Mouse (Mus musculus): Measurements from ENCODE around the gene 4931428F04Rik.

Gene 4931428F04Rik

DNA sequence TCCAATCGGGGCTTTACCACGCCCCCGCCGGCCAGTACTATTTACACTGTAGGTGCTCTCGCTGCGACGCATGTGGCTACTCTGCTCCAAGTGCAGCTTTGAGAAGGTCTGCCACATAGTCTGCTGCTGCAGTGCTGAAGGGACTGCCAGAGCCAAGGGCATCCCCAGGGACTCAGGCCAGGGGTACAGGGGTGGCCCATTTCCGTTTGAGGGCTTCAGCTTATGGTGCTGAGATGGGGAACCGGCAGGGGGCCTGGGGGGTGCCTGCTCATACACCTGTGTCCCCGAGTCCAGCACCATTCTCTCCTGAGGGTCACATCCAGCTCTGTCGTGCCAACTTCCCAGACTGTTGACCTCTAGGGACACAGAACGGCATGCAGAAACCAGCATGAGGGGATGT is 4.2 kb downstream of the 4931428F04Rik start:
- no peak for DNase-seq

- peak; percentile 51 for DNase-seq
Measured at GRCm38 (mm10) chr8:105283074-105283473, 6.6 kb downstream of the 4931428F04Rik start.

DNA sequence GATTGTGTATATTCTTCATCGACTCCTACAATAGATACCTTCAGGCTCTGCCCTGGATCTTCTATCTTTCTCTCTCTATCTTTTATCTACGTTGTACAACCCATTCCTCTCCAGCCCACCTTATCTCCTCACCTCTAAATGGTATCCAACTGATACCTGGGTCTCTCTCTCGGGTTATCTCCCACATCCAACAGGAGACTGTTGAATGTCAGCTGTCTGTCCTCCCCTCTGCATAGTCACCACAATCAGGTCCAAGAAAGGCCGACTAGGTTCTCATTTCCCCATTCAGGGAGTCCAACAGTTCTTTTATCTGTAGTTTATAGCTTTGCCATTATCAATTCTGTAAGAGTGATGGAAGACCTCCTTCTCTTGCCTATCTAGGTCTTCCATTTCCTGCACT is 7.4 kb downstream of the 4931428F04Rik start:
- no peak for DNase-seq

- no peak for DNase-seq
Measured at GRCm38 (mm10) chr8:105281821-105282220, 7.8 kb downstream of the 4931428F04Rik start.

- no peak for DNase-seq
Measured at GRCm38 (mm10) chr8:105280567-105280966, 9.1 kb downstream of the 4931428F04Rik start.

DNA sequence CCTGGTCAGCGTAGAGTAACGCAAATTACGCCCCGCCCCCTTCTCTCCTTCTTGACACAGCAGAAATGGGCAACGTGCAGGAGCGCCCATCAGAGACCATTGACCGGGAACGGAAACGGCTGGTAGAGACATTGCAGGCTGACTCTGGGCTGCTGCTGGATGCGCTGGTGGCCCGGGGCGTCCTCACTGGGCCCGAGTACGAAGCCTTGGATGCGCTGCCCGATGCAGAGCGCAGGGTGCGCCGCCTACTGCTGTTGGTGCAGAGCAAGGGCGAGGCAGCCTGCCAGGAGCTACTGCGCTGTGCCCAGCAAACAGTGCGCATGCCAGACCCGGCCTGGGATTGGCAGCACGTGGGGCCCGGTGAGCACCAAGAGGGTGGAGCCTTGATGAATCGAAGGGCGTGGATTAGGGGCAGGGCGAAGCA is 10.7 kb downstream of the 4931428F04Rik start:
- DNase-seq, result peak; percentile 90

GRCm38 (mm10) chr8:105276292-105277120 is 13.2 kb downstream of the 4931428F04Rik start:
- DNase-seq, result peak; percentile 54

DNA sequence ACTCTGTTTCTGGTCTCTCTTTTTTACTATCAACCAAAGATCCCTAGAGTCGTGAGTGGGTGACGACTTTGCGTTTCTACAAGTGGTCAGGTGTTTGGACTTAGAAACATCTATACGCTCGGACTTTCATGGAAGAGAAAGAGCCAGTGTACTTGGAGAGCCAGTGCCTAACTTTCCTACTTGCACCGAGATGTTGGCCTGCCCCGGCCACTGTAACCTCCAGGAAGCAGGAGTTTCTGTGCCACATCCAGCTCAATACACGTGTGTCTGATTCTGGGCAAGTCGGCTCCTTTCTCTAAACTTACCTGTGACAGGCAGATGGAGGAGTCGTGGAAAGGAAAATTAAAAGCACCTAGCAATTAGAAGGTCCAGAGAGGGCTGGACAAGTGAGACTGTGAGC is 13.8 kb downstream of the 4931428F04Rik start, which contains the start of gene Nol3:
Gene Nol3, plus strand, starts transcription at position 301 of the 400 bp plus-strand sequence.
- DNase-seq, result no peak

DNA sequence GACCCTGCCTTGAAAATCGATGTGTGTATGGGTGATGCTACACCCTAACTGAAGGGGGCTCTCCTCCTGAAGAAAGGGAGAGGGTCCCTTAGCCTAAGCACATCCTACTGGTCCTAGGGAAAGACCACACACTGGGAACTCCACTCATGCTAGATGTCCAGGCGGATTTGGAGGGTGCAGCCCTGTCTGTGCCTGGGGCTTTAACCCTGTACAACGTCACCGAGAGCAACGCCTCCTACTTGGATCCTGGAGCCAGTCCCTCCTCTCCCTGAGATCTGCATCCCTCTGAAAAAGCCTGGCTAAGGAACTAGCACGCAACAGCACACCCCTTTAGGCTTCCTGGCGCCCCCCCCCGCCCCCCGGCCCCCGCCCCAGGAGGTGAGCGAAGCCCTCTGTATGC is 14.3 kb downstream of the 4931428F04Rik start:
- no peak for DNase-seq

DNA sequence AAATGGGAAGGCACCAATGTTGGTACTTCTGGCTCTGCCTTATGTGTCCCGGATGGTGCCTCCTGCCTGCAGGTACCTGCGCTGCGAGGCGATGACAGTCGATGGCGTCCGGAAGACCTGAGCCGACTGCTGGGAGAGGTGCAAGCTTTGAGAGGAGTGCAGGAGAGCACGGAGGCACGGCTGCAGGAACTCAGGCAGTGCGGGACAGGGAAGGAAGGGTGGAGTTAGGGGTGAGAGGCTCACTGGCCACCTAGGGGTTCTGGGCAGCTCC is 18.8 kb downstream of the 4931428F04Rik start:
- DNase-seq, result no peak

- DNase-seq, result peak; percentile 8
Measured at GRCm38 (mm10) chr8:105270101-105270915, 19.4 kb downstream of the 4931428F04Rik start.

DNA sequence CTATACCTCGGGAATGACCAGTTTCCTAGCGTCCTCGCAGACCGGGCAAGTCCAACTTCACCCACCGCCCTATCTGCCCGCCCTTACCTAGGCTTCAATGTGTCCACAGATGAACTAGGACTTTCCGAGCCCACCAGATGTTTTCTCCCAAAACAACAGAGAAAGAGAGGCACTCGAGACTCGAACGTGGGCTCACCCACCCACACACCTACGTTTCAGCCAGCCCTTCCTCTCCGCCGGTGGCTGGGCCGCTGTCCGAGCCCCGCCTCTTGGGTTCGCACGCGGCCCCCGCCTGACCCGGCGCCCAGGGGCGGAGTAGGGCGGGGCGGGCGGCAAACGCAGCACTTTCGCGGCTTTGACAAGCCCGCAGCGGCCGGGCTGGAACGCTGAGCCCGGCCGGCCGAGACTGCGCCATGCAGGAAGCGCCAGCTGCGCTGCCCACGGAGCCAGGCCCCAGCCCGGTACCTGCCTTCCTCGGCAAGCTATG is 20.2 kb downstream of the 4931428F04Rik start, which contains the start of gene Hsf4:
Gene Hsf4, plus strand, starts transcription at position 341 of the 487 bp plus-strand sequence.
- peak; percentile 81 for DNase-seq

- no peak for DNase-seq
Measured at GRCm38 (mm10) chr8:105269075-105269458, 20.6 kb downstream of the 4931428F04Rik start.

DNA sequence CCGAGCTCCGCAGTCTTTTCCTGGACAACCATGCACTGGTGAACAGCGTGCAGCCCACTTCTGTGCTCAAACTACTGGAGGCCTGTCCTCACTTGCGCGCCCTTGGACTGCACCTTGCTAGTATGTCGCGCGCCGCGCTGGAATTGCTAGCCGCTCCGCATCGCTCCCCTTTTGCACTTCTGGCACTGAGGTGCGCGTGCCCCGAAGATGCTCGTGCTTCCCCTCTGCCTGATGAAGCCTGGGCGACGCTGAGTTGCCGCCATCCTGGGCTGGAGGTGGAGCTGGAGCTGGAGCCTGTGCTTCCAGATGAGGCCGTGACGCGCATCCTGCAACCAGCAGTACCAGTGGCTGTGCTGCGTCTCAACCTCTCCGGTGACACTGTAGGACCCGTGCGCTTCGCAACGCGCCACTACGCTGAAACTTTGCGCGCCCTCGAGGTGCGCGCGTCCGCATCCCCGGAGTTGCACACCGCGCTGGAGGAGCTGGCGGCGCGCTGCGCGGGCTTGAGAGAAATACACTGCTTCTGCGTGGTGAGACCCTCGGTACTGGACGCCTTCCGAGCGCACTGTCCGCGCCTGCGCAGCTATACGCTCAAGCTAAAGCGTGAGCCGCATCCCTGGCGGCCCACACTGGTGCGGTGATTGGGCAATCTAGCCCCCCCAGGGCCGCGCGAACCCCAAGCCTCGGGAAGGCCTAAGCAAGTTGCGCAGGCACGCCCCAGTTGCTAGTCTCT is 21.2 kb downstream of the 4931428F04Rik start:
- peak; percentile 30 for DNase-seq

DNA sequence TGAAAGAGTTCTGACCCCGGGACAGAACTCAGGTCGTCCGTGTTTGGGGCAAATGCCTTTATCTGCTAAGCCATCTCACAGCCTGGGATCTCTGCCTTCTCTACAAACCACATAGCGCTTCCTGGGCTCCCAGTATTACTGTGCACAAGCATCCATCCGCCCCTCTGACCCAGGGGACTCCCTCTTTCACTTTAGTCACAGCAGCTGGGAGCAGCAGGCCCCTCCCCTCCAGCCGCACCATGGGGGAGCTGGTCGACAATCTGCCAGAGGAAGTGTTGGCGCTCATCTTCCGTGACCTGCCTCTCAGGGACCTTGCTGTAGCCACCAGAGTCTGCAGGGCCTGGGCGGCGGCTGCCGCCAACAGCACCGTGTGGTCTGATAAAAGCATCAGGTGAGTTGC is 22.9 kb downstream of the 4931428F04Rik start:
- DNase-seq, result no peak

DNA sequence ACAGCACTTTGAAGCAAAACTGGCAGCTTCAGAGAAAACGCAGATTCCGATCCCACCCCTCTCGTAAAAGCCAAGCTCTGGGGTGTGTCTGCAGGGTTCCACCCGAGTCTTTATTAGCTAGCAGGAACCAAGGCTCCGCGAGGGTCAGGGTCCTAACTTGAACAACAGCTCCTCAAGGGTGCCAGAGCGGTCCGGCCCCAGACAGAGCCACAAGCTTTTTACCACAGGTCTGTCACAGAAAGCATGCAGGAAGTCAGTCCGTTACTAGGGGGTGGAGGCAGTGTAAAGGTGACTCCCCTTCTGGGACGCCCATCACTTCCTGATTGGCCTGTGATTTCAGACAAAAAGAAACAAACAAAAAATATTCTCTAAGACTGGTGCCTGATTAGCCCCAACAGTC is 24.5 kb downstream of the 4931428F04Rik start:
- DNase-seq, result peak; percentile 27

DNA sequence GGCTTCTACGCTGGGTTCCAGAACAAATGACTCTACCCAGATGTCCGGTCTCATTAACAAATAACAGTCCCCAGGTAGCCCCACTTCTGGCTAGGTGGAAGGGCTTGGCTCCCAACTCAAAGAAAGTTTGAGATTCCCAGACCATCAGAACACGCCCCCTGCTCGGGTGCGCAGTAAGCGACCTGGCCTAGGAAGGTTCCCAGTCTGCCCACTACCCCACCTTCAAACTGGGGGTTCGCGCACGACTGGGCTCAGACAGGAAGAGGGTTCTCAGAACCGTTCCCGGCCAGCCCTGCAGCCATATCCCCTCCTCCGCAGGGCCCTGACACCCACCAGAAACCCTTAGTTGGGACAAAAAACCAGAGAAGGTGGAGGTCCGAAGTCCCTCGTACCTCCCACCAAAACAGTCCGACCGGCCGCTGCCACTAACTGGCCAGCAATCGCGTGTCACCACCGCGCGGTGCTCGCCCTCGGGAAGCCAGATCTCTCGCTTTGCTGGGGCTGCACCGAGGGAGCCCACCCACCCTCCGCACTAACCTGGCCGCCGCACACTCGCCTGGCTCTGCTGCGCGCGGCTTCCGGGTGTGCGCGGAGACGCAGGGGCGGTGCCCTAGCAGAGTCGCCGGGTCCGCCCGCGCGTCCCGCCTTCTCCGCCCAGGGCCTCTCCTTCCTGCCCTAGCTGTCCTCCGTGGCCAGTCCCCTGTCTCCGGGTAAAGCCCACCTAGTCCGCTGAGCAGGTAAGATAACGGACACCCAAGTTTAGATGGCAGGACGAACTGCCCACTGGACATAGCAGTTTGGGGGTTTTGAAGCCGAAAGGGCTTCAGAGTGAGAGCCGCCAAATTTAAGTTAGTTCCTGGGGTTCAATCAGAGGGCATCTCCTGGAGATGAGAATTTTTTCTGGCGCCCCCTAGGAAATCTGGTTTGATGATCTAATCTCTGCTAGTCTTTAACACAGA is 25.4 kb downstream of the 4931428F04Rik start, which contains the start of the genes Tradd and Fbxl8:
Gene Tradd, minus strand, starts transcription at position 586 of the 959 bp plus-strand sequence.
Gene Fbxl8, plus strand, starts transcription at position 625 of the 959 bp plus-strand sequence.
- peak; percentile 85 for DNase-seq

GRCm38 (mm10) chr8:105263244-105263912 is 26.3 kb downstream of the 4931428F04Rik start:
- DNase-seq, result no peak

DNA sequence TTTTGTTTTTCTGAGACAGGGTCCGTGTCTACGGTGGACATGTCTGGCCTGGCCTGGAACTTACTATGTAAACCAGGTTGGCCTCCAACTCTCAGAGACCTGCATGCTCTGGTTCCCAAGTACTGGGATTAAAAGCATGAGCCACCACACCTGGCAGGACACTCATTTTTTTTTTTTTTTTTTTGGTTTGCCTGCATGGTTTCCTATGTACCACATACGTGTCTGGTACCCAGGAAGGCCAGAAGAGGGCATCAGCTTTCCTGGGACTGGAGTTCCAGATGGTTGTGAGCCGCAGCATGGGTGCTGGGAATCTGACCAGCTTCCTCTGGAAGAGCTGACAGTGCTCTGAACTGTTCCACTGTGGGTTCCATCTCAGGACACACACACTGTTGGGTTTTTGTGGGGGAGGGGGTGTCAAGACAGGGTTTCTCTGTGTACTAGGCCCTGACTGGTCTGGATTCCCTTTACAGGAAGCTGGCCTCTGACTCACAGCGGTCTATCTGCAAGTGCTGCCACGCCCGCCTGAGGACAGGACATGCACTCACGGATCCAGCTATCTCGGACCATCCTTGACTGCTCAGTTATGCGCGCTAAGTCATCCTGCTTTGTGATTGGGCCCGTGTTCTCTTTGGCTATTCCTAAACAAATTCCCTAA is 28.2 kb downstream of the 4931428F04Rik start:
- no peak for DNase-seq

DNA sequence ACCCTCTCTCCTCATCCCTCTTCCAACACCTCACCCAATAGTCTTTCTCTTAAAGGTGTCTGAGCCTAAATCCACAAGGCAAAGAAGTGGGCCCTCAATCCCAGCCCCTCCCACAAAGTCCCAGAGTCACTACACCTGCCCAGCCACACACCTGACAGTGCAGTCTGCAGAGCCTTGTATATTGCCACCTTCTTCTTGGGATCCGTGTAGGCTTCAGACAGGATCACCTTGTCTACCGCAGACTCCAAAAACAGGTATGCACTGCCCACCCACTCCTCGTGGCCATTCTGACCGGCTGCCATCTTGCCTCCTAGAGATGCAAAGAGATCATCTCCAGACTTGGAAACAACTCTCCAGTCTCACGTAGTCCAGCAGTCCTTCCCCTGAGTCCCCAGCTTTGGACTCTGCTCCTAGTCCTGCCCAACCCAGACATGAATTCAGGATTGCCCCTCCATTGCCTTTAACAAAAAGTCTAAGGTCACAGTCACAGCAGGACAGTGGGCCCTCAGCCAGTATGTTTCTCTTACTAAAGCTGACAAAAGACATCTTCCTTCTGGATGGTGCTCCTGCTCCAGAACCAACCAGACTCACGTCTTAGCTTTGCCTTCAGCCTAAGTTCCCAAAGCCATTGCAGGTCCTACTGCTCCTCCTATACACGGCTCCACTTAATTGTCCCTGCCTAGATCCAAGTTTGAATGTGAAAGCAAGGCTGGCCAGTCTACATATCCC is 29.1 kb downstream of the 4931428F04Rik start:
- no peak for DNase-seq

Measured in kidney, adult 18-20 months (tissue).